Mouse (Mus musculus) NIH3T3 (cell line): ENCODE data around the gene Mki67.

Experiments
- DNase-seq: peaks from one replicate; pipeline ENCODE4 v3.0.0-alpha.2; 2012; ENCODE audit warnings: low read depth

Gene Mki67

DNA sequence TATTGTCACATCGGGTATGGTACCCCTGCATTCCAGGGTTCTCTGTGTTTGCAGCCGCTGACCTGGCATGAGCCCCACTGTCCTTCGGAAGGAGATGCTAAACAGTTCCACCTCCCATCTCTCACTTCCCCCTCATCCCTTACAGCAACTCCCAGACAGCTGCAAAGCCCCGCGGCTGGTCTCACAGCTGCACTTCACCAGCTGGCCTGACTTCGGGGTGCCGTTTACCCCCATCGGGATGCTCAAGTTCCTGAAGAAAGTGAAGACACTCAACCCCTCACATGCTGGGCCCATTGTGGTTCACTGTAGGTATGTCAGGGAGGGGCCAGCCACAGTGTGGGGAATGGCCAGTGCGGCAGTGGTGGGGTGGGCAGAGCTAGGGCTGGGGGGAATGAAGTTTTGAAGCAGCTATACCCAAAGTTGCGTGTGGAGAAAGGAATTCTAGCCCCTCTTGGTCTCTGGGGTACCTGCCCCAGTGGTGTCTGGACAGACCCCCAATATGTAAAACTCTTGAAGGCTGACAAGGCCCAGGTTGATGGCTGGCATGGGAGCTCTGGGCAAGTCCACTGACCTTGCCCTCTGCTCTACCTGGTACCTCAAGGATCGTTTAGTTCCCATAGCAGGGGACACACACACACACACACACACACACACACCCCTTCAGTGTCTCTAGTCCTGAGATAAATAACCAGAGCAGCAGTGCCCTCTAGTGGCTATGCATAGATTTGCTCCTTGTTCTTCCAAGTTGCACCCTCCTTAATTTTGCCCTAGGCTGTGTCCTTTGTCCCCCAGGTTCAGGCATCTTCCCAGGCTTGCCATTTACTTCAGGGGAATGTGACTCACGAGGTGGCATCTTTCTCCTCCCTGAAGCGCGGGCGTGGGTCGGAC lies 47.1 kb downstream of the Mki67 start:
- peak; percentile 84 for DNase-seq

DNA sequence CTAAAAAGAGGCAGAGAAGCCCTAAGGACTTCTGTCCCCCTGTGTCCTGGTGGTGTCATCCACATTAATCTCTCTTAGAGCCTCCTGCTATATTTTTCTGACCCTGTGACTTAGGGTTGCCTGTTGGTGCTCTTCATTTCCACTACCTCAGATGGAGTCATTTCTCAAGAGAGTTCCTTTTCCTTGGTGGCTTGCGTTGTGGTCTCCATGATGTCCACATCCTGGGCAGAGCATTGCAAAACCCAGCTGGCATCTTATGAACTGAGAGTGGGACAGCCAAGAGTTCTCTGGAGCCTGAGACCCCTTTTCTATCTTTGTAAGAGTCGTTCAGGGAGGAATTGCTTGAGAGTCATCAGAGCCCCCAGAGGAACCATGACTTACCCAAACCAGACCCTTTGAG lies 49.8 kb downstream of the Mki67 start:
- no peak for DNase-seq

DNA sequence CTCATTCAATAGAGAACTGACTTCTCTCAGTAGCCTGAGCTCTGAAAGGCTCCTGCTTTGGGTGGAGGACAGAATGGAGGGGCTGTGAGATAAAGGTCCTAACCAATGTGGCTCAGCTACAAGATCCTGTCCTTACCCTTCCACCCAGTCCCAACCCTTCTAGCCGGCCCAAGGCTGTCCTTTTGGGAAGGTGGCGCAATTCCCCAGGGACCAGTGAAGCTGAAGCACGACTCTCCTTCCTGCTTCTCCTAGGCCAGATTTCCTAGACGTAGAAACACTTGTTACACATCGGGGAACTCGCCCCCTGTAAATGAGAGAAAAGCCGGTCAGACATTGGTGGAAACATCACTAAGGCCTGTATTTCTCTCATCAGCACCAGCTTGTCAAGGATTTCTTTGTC lies 52.0 kb downstream of the Mki67 start:
- DNase-seq = no peak

DNA sequence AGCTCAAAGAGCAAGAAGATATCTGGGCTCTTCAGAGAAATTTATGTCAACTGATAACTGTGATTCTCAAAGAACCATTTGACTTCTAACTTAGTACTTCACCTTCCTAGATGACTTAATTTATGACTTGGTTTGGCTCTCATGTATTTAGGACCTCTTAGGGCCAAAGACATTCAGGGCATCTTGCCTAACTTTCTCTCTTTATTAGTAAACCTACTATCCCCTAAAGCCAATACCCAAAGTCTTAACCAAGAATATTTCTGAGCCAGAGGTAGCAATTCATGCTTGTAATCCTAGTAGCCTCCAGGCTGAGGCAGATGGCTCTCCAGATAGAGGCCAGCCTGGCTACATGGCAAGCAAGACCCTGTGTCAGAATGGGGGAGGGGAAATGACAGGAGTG lies 55.8 kb downstream of the Mki67 start:
- no peak for DNase-seq

DNA sequence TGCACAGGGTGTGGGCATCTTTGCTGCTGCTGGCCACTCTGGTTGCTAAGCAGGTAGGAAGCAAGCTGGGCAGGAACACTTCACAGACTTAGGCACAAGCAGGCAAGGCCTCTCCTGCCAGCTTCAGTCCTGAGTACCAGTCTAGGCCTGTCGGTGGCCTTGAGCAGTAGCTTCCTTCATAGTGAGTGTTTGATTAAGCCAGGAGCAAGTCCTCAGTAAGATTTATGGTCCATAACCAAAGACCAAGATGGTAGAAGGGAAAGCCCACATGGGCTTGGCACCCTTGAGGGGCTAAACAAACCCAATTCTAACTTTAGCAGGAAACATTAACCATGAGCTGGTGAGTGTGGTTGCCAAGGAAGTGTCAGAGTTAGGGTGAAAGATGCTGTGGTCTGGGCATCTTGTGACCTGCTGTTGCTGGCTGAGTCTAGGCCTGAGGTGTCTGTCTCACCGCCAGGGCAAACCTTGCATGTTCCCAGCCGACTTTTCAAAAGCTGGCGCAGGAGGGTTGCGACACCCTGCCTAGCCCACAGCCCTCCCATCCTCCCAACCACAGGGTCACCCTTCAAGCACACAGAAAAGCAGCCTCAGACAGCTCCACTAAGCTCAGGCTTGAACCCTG lies 56.7 kb downstream of the Mki67 start:
- DNase-seq = peak; percentile 89

DNA sequence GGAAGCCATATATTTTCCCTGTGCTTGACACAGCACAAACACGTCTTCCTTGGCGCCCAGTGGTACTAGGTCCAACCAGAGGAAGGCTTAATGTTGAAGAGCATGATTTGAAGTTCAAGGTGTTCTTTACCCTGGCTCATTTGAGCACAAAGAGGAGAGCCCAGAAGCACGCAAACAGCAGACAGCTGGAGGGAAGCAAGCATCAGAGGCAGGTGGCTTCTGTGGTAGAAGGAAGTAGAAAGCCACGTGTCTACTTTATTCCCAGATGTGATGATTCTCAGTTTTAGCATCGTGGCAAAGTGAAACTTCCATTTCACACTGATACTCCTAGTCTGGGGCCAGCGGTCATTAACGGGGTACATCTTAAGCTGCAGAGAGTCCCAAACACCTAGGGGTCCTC lies 58.0 kb downstream of the Mki67 start:
- no peak for DNase-seq

DNA sequence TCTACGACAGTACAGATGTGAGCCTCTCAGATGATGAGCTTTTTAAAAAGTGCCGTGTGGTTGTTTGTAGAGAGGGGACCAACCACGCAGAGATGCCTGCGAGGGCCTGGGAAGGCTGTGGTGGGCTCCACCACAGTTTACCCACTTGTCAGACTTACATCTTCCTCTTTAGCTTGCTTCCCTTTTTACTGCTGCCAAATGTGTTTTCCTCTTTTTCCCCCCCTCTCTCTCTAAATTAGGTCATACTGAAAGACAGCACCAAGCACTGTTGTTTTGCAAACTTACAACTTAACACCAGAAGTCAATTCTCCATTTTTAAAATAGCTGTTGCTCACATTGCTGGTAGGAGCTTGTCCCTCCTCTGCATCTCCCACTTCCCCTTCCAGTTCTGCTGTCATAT lies 61.0 kb downstream of the Mki67 start:
- no peak for DNase-seq

DNA sequence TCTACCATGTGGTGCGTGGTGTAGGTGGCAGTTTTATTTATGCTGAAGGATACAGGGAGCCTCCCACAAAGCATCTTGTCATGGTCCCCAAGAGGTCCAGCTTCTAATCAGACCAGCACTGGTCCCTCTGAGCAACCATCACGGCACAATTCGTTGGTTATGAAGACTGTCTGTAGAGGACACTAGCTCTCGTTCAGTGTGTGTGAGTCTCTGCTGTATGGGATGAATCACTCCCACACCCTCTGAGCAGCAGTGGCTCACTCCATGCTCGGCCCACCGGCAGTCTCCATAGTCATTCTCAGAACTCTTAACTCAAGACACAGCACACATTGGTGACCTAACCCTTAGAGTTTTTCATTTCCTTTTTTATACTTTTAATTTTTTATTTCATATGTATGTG lies 61.9 kb downstream of the Mki67 start:
- DNase-seq = no peak

DNA sequence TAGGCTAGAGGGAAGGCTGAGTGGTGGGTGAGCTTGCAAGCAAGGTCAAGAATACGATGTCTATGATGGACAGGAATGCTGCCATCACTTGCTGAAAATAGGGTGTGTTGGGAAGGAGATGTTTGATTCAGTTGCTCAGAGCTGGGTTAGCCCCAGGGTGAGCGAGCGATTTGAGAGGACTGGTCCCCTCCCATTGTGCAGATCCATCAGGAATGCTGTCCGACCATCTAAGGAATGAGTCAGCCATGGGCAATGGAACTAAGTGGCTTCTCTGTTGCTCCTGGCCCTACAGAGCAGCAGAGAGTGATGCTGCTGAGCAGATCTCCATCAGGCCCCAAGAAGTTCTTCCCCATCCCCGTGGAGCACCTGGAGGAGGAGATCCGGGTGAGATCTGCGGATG lies 62.6 kb downstream of the Mki67 start:
- DNase-seq = peak; percentile 51

DNA sequence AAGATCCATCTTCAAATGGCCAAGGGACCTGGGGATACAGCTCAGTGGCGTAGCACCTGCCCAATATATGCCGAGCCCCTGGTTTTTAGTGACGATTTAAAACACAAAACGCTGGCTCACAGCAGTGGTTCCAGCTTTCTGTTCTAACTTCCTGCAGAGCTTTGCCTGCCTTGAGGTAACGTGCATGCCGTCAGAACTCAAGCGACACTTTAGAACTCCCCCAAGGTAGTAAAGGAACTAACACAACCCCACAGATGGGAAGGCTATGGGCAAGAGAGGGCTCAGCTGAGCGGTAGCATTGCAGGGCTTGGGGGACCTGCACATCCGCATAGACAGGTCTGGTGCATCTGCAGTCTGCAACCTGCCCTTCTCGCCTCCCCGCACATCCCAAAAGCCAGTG lies 63.4 kb downstream of the Mki67 start:
- DNase-seq = no peak

DNA sequence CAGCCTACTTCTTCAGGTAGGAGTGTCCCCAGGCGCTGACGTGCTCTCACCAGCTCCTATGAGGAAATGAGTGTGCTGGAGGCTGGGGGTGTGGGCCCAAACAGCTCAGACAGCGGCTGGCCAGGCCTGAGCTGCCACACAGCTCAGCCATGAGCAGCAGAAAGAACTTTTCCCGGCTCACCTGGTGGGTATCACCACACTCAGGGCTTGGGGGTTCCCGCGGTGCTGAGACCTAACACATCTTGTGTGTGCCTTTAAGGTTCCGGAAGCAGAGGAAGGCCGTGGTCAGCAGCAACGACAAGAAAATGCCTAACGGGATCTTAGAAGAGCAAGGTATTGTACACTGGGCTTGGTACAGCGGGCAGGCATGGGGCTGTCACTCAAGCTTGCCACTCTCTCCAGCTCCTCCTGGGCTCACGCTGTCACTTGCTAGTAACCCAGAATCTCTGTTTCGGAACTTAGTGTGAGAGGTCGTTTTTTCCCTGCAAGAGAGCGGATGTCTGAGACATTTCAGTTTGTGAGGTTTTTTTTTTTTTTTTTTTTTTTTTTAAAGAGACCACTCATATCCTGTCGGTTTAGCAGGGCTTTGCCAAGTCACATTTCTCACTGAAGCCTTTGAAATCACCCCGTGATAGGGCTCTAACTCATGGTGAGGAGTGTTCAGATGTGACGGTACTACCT lies 64.2 kb downstream of the Mki67 start:
- DNase-seq = peak; percentile 46

DNA sequence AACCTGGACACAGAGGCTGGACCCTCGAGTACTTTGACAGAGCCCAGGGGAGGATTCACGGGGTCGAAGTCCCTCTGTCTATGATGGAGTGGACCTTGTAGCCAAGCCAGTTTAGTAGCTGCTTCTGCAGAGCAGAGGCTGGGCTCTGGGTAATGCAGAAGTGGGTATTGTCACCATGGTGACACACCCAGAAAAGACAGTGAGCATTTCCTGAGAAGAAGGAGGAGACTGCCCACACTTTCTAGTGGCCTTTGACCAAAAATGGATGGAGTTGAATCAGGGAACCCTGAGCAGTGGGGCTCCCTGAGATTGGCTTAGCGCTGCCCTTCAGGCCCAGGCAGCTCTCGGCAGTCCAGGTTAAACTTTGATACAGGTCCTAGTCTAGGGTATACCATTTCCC lies 66.1 kb downstream of the Mki67 start:
- no peak for DNase-seq

DNA sequence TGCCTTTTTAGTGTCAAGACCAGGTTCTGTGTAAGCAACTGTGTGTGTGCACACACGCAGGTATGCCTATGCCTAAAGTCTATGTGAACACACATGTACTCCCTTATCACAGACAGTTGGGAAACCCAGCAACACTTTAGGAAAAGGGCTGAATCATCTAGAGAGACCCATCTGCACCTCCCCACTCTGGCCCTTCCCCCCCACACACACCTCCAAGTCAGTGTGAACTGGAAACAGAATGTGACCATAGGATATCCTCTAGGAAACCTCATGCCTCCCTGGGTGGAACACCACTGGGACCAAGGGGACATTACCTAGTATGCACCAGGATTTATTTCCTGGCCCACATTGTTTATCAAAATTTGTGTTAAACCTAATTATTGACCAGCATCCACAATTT lies 66.9 kb downstream of the Mki67 start:
- no peak for DNase-seq

DNA sequence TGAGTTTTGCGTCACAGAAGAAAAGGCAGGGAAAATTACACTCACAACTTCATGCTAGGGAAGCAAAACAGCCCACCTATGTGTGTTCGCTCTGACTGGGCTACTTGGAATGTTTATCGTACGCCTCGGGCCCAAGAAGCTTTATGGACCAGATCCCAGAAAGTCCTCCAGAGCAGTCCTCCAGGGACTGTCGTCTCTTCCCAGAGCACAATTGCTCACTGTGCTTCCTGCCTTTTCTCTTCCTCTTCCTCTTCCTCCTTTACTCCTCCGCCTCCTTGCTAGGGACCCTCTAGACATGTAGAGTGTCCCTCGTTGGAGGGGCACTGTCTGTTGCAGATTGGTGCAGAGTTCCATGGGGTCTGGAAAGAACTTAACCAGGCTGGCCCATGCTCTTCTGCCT lies 67.3 kb downstream of the Mki67 start:
- DNase-seq = no peak

DNA sequence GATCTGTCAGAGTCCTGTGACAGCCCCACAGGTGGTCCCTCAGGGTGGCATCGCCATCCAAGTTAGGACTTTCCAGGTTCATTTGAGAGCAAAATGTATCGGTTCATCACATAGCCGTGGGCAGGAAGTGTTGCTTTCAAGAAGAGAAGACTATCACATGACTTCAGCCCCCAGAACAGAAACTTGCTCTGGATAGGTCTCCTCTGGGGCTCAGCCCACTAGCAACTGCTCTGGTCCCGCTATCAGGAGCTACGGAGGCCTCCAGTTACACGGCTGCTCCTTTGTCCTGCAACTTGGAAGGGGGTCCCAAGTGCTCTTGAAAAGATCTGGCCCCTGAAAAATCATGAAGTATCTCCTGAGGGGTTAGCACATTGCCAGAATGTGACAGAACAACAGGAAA lies 69.2 kb downstream of the Mki67 start:
- no peak for DNase-seq

DNA sequence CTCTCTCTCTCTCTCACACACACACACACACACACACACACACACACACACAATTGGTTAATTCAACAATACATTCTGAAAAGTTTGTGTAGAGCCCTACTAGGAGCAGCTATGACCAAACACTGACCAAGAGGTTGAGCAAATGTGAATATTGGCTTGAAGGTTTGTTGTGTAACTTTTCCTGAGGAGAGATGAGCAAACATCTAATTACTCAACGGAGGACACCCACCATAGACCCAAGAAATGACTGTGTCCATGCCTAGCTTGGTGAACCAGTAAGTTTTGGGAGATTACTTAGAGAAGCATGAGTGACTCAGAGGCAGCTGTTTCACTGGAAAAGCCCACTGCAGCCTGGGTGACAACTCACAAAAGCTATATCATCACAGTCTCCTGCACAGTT lies 71.7 kb downstream of the Mki67 start:
- DNase-seq = no peak

DNA sequence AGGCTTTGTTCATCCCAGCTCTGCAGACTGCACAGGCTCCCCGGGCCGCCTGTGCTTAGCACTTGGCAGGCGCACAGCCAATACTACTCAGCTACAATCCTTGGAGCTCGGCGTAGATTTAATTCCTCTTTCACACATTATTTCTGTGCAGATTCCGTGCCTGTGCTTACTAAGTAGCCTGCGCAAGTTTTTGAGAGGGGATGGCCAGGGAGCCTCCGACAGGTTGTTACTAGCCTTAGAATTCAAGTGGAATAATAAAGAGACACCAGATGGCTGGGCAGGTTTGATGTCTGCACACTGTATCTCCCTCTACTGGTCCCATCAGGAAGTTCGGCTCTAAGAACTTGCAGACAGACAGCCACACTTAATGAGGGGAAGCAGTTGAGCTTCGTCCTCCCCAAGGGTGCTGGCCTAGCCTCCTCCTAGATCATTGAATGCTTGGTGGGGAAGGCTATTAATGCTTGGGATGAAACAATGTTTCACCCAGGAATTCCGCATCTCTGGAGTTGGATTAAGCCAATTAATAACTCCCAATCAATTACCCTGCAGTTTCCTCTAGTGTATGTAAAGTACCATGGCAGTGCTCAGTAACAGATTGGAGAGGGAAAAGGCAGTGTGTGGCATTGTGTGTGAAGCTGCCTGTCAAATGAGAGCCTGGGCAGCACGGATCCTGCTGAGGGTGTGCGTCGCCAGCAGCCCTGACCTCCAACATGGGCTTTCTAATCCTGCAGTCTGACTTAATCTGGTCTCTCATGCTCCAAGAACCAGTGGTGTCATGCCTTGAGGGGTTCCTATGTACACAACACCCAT lies 74.3 kb downstream of the Mki67 start:
- peak; percentile 62 for DNase-seq
